Mouse (Mus musculus) cortical plate, adult 2 months (tissue): ENCODE results near the gene Aif1l.

Experiments used
- CTCF ChIP-seq: fragments of 200-500 bp; IDR thresholded peaks from 2 replicates; pipeline ENCODE4 v1.5.1; 2011; ENCODE audit warnings: mild to moderate bottlenecking, control low read depth, low read length; ENCODE audit not compliant: insufficient read depth; ENCODE audit errors: extremely low read depth
- POLR2A ChIP-seq: fragments of 200-500 bp; IDR thresholded peaks from 2 replicates; pipeline ENCODE4 v1.6.1; 2011; ENCODE audit warnings: mild to moderate bottlenecking, low read length, control low read depth; ENCODE audit not compliant: insufficient read depth; ENCODE audit errors: extremely low read depth

- TF ChIP-seq CTCF (no peak), POLR2A (no peak)
Measured at GRCm38 (mm10) chr2:32020229-32020628, 70.3 kb downstream of the Aif1l start.
